Mouse (Mus musculus) urinary bladder, postnatal 4 days (tissue): ENCODE measurements around the gene Phactr3.
"Not testable (repeated sequence)": the region's sequence is repeated elsewhere in the genome, so short reads cannot be mapped to it uniquely, and the experiment has no call there.

Experiments used
- DNase-seq, 2 experiments: peaks; one replicate each; pipeline ENCODE4 v3.0.0; 2021 to 2022; ENCODE audit warnings: low spot score in 2 of 2

Gene Phactr3

GRCm38 (mm10) chr2:178326750-178327465 lies 208.1 kb downstream of the Phactr3 start:
- peak in 1 of 2 experiments; percentile 55 for DNase-seq

GRCm38 (mm10) chr2:178327466-178328040 lies 208.8 kb downstream of the Phactr3 start:
- DNase-seq = peak; percentile 16 to 58

- DNase-seq = no peak
These were observed 210.8 kb downstream of the Phactr3 start for GRCm38 (mm10) chr2:178329551-178329950.

- no peak for DNase-seq
These were observed 211.2 kb downstream of the Phactr3 start for GRCm38 (mm10) chr2:178329986-178330385.

GRCm38 (mm10) chr2:178337878-178338277 lies 219.1 kb downstream of the Phactr3 start:
- no peak for DNase-seq

- DNase-seq = no peak
These were observed 220.3 kb downstream of the Phactr3 start for GRCm38 (mm10) chr2:178339044-178339443.

- not testable (repeated sequence) for DNase-seq
These were observed 223.3 kb downstream of the Phactr3 start for GRCm38 (mm10) chr2:178342105-178342504.

- DNase-seq = no peak
These were observed 223.8 kb downstream of the Phactr3 start for GRCm38 (mm10) chr2:178342597-178342996.
